ENCODE assay signal across 29 mouse cellular contexts in the genomic region with DNA sequence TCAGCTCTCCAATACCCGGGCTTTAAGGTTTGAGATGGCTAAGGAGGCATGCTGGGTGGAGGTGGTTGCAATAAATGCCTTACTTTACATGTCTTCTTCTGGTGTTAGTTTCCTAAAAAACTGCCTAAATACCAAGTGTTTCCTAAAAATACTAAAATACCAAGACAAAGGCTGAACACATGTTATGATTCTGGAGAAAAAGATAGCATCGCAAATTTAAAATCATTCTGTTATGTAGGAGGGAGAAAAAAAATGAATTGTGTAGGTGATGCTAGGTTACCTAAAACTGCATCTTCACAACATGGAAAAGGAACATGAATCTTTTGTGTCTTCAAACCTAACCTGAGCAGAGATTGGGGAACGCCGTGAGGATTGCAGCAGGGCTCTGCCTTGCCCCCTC.
A peak's percentile ranks its signal among the peaks of the same experiment; 100 is the strongest.
DNase-seq lines count a peak whose midpoint lies in the region; ATAC-seq and TF ChIP-seq lines count a peak whose summit lies in the region.
"Had no signal": no experiment of that assay in that cellular context is flagged by ENCODE, and none has a peak within 500 bp of the region (broad histone marks: within the 10 kb centered on the region; RNA-seq: fewer than 3 reads in every experiment).

No protein-coding gene starts in this region.

- WGBS in midbrain, embryonic 16.5 days = 76% methylated on average over 4 of the region's 4 CpGs
- WGBS in midbrain, postnatal 0 days = 78% methylated on average over 4 of the region's 4 CpGs
- 79% methylated on average over 4 of the region's 4 CpGs for WGBS in midbrain, embryonic 11.5 days

- peak; percentile 79 for ATAC-seq in frontal cortex, adult (ENCODE audit: low TSS enrichment)
- ATAC-seq in midbrain, embryonic 16.5 days = no peak
- ATAC-seq in midbrain, postnatal 0 days (ENCODE audit: low FRiP score) = no peak
- no peak for ATAC-seq in midbrain, embryonic 11.5 days (ENCODE audit: low FRiP score)
- ATAC-seq: activated CD4-positive, CD25-positive, alpha-beta regulatory T cell, adult 4 months; forebrain, embryonic 15.5 days; hindbrain, postnatal 0 days had no signal

- no peak overlapping the region for H3K4me2 ChIP-seq in midbrain, embryonic 16.5 days (ENCODE audit: low read length)
- no peak overlapping the region for H3K4me2 ChIP-seq in midbrain, postnatal 0 days (ENCODE audit: low read depth, low read length, poor library complexity, severe bottlenecking)
- H3K4me2 ChIP-seq in midbrain, embryonic 11.5 days = no peak overlapping the region
- H3K4me2 ChIP-seq: embryonic facial prominence, embryonic 13.5 days; forebrain, embryonic 12.5 days; forebrain, embryonic 15.5 days; heart, embryonic 13.5 days; hindbrain, embryonic 14.5 days had no signal

- H3K27ac ChIP-seq in midbrain, embryonic 16.5 days (ENCODE audit: low read length) = peak overlapping the region; percentile 15; the same call in 1 of the 2 replicates
- H3K27ac ChIP-seq in midbrain, postnatal 0 days (ENCODE audit: low read depth, low read length) = no peak overlapping the region
- no peak overlapping the region for H3K27ac ChIP-seq in midbrain, embryonic 11.5 days (ENCODE audit: low read depth, low read length)
- H3K27ac ChIP-seq: embryonic facial prominence, embryonic 10.5 days; embryonic facial prominence, embryonic 13.5 days; forebrain, embryonic 12.5 days; forebrain, embryonic 15.5 days; heart, adult 2 months; heart, embryonic 10.5 days; heart, embryonic 13.5 days; hindbrain, embryonic 14.5 days; hindbrain, postnatal 0 days had no signal

- no peak for TF ChIP-seq CTCF in midbrain, postnatal 0 days (IDR thresholded peaks at IDR 0.05)

- H3K27me3 ChIP-seq in midbrain, embryonic 16.5 days (ENCODE audit: control insufficient read depth, insufficient read depth, low read depth, low read length) = no peaks in the 10 kb centered on the region
- no peaks in the 10 kb centered on the region for H3K27me3 ChIP-seq in midbrain, postnatal 0 days (ENCODE audit: insufficient read depth, low read length)
- H3K27me3 ChIP-seq in midbrain, embryonic 11.5 days (ENCODE audit: control insufficient read depth, insufficient read depth, low read length) = no peaks in the 10 kb centered on the region
- H3K27me3 ChIP-seq: embryonic facial prominence, embryonic 13.5 days; forebrain, embryonic 12.5 days; forebrain, embryonic 15.5 days; heart, embryonic 13.5 days had no signal

- H3K36me3 ChIP-seq in midbrain, embryonic 16.5 days (ENCODE audit: control insufficient read depth, insufficient read depth, low read length) = no peaks in the 10 kb centered on the region
- H3K36me3 ChIP-seq in midbrain, postnatal 0 days (ENCODE audit: insufficient read depth, low read length) = no peaks in the 10 kb centered on the region
- no peaks in the 10 kb centered on the region for H3K36me3 ChIP-seq in midbrain, embryonic 11.5 days (ENCODE audit: control insufficient read depth, insufficient read depth, low read length)
- H3K36me3 ChIP-seq: embryonic facial prominence, embryonic 10.5 days; embryonic facial prominence, embryonic 13.5 days; forebrain, embryonic 12.5 days; forebrain, embryonic 15.5 days; heart, embryonic 10.5 days; heart, embryonic 13.5 days had no signal

- intact Hi-C loops in left cerebral cortex, postnatal 10 days (cut with DNase I) = loop anchor here (10.0 kb wide), 3 partner anchors 393 to 883 kb away; a partner anchor contains a TSS

- no peak overlapping the region for H3K9ac ChIP-seq in midbrain, embryonic 16.5 days (ENCODE audit: low read depth, low read length)
- H3K9ac ChIP-seq in midbrain, postnatal 0 days (replicated peaks; ENCODE audit: low read length, poor library complexity, severe bottlenecking) = no peak overlapping the region
- no peak overlapping the region for H3K9ac ChIP-seq in midbrain, embryonic 11.5 days (ENCODE audit: low read length)
- H3K9ac ChIP-seq: embryonic facial prominence, embryonic 13.5 days; forebrain, embryonic 12.5 days; forebrain, embryonic 15.5 days; heart, embryonic 13.5 days; hindbrain, embryonic 14.5 days had no signal

- H3K4me1 ChIP-seq in midbrain, embryonic 16.5 days (ENCODE audit: control insufficient read depth, insufficient read depth, low read length) = peaks cover 7% of the 10 kb centered on the region; the same call in 1 of the 2 replicates
- H3K4me1 ChIP-seq in midbrain, postnatal 0 days (ENCODE audit: insufficient read depth, low read length) = no peaks in the 10 kb centered on the region
- no peaks in the 10 kb centered on the region for H3K4me1 ChIP-seq in midbrain, embryonic 11.5 days (ENCODE audit: control insufficient read depth, insufficient read depth, low read length)
- H3K4me1 ChIP-seq: embryonic facial prominence, embryonic 10.5 days; embryonic facial prominence, embryonic 13.5 days; forebrain, embryonic 15.5 days; heart, embryonic 10.5 days; heart, embryonic 13.5 days had no signal

- H3K9me3 ChIP-seq in midbrain, embryonic 16.5 days (replicated peaks; ENCODE audit: control insufficient read depth, low read length, poor library complexity, severe bottlenecking) = no peaks in the 10 kb centered on the region
- H3K9me3 ChIP-seq in midbrain, postnatal 0 days (ENCODE audit: low read length) = no peaks in the 10 kb centered on the region
- no peaks in the 10 kb centered on the region for H3K9me3 ChIP-seq in midbrain, embryonic 11.5 days (ENCODE audit: control insufficient read depth, low read length)
- H3K9me3 ChIP-seq: embryonic facial prominence, embryonic 10.5 days; embryonic facial prominence, embryonic 13.5 days; forebrain, embryonic 12.5 days; forebrain, embryonic 15.5 days; heart, embryonic 10.5 days; heart, embryonic 13.5 days had no signal

- H3K4me3 ChIP-seq in midbrain, embryonic 16.5 days (ENCODE audit: low read depth, low read length) = no peak overlapping the region
- no peak overlapping the region for H3K4me3 ChIP-seq in midbrain, postnatal 0 days (ENCODE audit: low read depth, low read length)
- no peak overlapping the region for H3K4me3 ChIP-seq in midbrain, embryonic 11.5 days (ENCODE audit: low read depth, low read length)
- H3K4me3 ChIP-seq: embryonic facial prominence, embryonic 10.5 days; embryonic facial prominence, embryonic 13.5 days; erythroblast, embryonic 14.5 days; forebrain, embryonic 12.5 days; forebrain, embryonic 15.5 days; heart, adult 2 months; heart, embryonic 10.5 days; heart, embryonic 13.5 days had no signal

- DNase-seq in frontal cortex, postnatal 10 days (ENCODE audit: low spot score in 2 of 2) = no peak
- DNase-seq in left cerebral cortex, adult 11 months (ENCODE audit: low spot score) = peak; percentile 23
- DNase-seq in left cerebral cortex, postnatal 10 days (ENCODE audit: extremely low spot score in 1 of 2, low spot score in 2 of 2) = no peak
- DNase-seq in midbrain, postnatal 0 days (ENCODE audit: low spot score) = no peak
- peak; percentile 72 for DNase-seq in telencephalon, adult 2 months (ENCODE audit: low read depth, low spot score)
- no peak for DNase-seq in midbrain, embryonic 11.5 days (ENCODE audit: low spot score, missing footprints)
- DNase-seq: adrenal gland, adult 8-10 months; adrenal gland, postnatal 25 days; cerebellum, adult 18-20 months; cerebellum, adult 9-10 months; cerebellum, postnatal 25 days; embryo, embryonic 11 days; gastrocnemius, postnatal 10 days; gastrocnemius, postnatal 36 days; heart, adult 2 months; heart, postnatal 14 days; heart, postnatal 4 days had no signal

Comparison
In these comparisons a context has a peak if more than half of its experiments do, and no peak if none do; other contexts are left out.
1. DNase-seq: peak in left cerebral cortex, adult 11 months (single experiment) and telencephalon, adult 2 months (single experiment); none in frontal cortex, postnatal 10 days (0 of 2), left cerebral cortex, postnatal 10 days (0 of 2), midbrain, postnatal 0 days (single experiment) and midbrain, embryonic 11.5 days (single experiment).